Mouse (Mus musculus) heart, embryonic 10.5 days (tissue): ENCODE data around the gene Tap1. TPM values are rescaled to one million over a fixed set of nuclear protein-coding genes. Genes with fewer than 3 reads are reported as not detected.

Experiments used
- DNase-seq: peaks from one replicate; pipeline ENCODE4 v3.0.0-alpha.2; 2017; ENCODE audit warnings: low spot score
- H3K27ac ChIP-seq: fragments of 300-500 bp; sonication (generic); 2 replicates; pipeline ENCODE4 v1.5.1; 2016; ENCODE audit warnings: mild to moderate bottlenecking
- H3K27me3 ChIP-seq: fragments of 300-500 bp; sonication (generic); 2 replicates; pipeline ENCODE4 v1.6.1; 2016; ENCODE audit warnings: mild to moderate bottlenecking; ENCODE audit not compliant: poor library complexity, insufficient read depth, severe bottlenecking
- H3K36me3 ChIP-seq: fragments of 300-500 bp; sonication (generic); 2 replicates; pipeline ENCODE4 v1.6.1; 2016; ENCODE audit warnings: mild to moderate bottlenecking, moderate library complexity
- H3K4me1 ChIP-seq: fragments of 300-500 bp; sonication (generic); 2 replicates; pipeline ENCODE4 v1.6.1; 2016; ENCODE audit warnings: mild to moderate bottlenecking
- H3K4me3 ChIP-seq: fragments of 300-500 bp; sonication (generic); 2 replicates; pipeline ENCODE4 v1.5.1; 2016; ENCODE audit warnings: mild to moderate bottlenecking, moderate library complexity
- H3K9me3 ChIP-seq: fragments of 300-500 bp; sonication (generic); 2 replicates; pipeline ENCODE4 v1.6.1; 2016; ENCODE audit warnings: mild to moderate bottlenecking, moderate library complexity
- WGBS: fragments of 180-500 bp; shearing (Covaris S2); methylation state at CpG from one replicate; pipeline ENCODE4 v1.1.7; 2016; 5-methylcytosine and 5-hydroxymethylcytosine counted together
- polyA plus RNA-seq: library from polyadenylated mRNA; unstranded; fragments of >200 nt; fragmentation: Nextera tagmentation; extraction: Ambion mirVana; gene quantifications from 2 replicates; pipeline ENCODE4 v1.2.1, GENCODE M21; 2016

The Tap1 gene
- polyA plus RNA-seq, 1 experiment from 2014 or later, result 0.84 TPM

DNA sequence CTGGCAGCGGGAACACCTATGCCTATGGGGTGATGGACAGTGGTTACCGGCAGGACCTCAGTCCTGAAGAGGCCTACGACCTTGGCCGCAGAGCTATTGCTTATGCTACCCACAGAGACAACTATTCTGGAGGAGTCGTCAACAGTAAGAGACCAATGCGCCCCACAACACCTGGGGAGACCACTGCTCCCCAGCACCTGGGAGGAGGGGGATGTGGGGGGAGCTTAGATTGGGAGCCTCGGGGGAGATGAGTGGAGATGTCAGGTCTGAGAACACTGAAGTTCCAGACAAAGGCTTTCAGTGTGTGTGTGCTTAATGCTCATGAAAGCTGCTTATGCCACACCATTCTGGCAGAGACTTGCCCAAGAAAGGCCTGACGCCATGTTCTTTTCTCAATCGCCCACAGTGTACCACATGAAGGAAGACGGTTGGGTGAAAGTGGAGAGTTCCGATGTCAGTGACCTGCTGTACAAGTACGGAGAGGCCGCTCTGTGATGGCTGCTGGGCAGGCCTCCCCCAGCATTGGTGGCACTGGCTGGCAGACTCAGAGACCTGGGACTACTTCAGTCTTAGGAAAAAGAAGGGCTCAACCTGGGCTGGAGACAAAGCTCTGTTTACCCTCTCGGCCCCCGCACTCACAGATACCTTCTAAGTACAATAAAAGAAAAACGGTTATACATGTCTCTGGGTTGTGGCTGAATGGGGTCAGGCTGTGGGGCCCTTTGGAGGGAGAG, 13.6 kb downstream of the Tap1 start:
- no peaks in the 10 kb centered on the region for H3K9me3 ChIP-seq
- peaks cover 92% of the 10 kb centered on the region for H3K27me3 ChIP-seq
- H3K4me1 ChIP-seq, result peaks cover 28% of the 10 kb centered on the region
- H3K4me3 ChIP-seq, result no peak overlapping the region
- DNase-seq, result no peak
- no peak overlapping the region for H3K27ac ChIP-seq
- H3K36me3 ChIP-seq, result no peaks in the 10 kb centered on the region
- WGBS, result 83% methylated on average over 16 of the region's 16 CpGs

DNA sequence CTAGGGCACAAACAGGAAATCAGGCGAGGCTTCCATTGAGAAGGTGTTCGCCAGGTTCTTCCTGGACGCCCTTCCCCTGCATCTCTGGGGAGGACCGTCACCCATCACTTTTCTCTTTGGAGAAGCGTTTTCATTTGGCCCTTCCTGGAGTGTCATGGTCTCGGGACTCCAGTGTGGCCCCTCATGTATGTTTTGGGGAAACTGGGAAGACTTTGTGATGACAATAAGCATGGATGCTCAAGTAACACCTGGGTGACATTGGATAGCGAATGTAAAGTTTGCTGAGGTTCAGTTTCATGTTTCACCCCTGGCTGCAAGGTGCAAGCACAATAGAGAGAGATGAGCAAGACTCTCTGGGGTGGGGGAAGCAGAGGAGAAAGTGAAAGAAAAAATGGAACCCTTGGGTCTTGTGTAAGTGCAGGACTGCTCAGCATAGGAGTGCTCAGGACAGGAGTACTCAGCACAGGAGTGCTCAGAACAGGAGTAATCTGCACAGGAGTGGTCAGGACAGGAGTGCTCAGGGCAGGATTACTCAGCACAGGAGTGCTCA, 14.2 kb downstream of the Tap1 start:
- Histone ChIP-seq H3K27ac (no peak overlapping the region), H3K4me1 (peaks cover 28% of the 10 kb centered on the region), H3K36me3 (no peaks in the 10 kb centered on the region), H3K27me3 (peaks cover 92% of the 10 kb centered on the region), H3K9me3 (no peaks in the 10 kb centered on the region), H3K4me3 (no peak overlapping the region)
- DNase-seq, result no peak
- 62% methylated on average over 7 of the region's 7 CpGs for WGBS

DNA sequence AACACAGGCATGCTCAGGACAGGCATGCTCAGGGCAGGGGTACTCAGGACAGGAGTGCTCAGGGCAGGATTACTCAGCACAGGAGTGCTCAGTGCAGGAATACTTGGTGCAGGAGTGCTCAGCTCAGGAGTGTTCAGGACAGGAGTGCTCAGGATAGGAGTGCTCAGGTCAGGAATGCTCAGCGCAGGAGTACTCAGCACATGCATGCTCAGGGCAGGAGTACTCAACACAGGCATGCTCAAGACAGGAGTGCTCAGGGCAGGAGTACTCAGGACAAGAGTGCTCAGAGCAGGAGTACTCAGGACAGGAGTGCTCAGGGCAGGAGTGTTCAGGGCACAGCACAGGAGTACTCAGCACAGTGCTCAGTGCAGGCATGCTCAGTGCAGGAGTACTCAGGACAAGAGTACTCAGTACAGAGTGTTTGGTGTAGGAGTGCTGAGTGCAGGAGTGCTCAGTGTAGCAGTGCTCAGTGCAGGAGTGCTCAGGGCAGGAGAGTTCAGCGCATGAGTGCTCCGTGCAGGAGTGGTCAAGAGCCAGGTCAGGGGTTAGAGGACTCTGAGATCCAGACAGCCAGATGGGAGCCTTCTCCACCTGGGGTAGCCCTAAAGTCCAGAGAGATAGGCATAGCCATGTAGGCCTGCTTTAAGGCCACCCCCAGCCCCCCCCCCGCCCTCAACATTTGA, 15.5 kb downstream of the Tap1 start:
- peaks cover 20% of the 10 kb centered on the region for H3K4me1 ChIP-seq
- no peak overlapping the region for H3K27ac ChIP-seq
- H3K27me3 ChIP-seq, result peaks cover 88% of the 10 kb centered on the region
- H3K36me3 ChIP-seq, result no peaks in the 10 kb centered on the region
- WGBS, result 78% methylated on average over 4 of the region's 4 CpGs
- no peaks in the 10 kb centered on the region for H3K9me3 ChIP-seq
- no peak for DNase-seq
- H3K4me3 ChIP-seq, result no peak overlapping the region

GRCm38 (mm10) chr17:34203444-34203843, 16.1 kb downstream of the Tap1 start, which contains the start of gene Tap2:
Tap2 (plus strand) TSS chr17:34203527.
- no peak for DNase-seq
- peaks cover 88% of the 10 kb centered on the region for H3K27me3 ChIP-seq
- peak within 1 kb of the TSS; percentile 69; the same call in 1 of the 2 replicates for H3K27ac ChIP-seq
- peaks cover 15% of the 10 kb centered on the region for H3K4me1 ChIP-seq
- 65% methylated on average over 5 of the region's 5 CpGs for WGBS
- H3K36me3 ChIP-seq, result no peaks in the 10 kb centered on the region
- no peaks in the 10 kb centered on the region for H3K9me3 ChIP-seq
- H3K4me3 ChIP-seq, result peak within 1 kb of the TSS; percentile 85

- 1% methylated on average over 44 of the region's 44 CpGs for WGBS
- peak overlapping the region; percentile 69; the same call in 1 of the 2 replicates for H3K27ac ChIP-seq
- H3K4me1 ChIP-seq, result peaks cover 13% of the 10 kb centered on the region
- no peaks in the 10 kb centered on the region for H3K36me3 ChIP-seq
- DNase-seq, result peak; percentile 89
- peaks cover 88% of the 10 kb centered on the region for H3K27me3 ChIP-seq
- no peaks in the 10 kb centered on the region for H3K9me3 ChIP-seq
- H3K4me3 ChIP-seq, result peak overlapping the region; percentile 85
These were observed 17.1 kb downstream of the Tap1 start for GRCm38 (mm10) chr17:34204303-34205010.

DNA sequence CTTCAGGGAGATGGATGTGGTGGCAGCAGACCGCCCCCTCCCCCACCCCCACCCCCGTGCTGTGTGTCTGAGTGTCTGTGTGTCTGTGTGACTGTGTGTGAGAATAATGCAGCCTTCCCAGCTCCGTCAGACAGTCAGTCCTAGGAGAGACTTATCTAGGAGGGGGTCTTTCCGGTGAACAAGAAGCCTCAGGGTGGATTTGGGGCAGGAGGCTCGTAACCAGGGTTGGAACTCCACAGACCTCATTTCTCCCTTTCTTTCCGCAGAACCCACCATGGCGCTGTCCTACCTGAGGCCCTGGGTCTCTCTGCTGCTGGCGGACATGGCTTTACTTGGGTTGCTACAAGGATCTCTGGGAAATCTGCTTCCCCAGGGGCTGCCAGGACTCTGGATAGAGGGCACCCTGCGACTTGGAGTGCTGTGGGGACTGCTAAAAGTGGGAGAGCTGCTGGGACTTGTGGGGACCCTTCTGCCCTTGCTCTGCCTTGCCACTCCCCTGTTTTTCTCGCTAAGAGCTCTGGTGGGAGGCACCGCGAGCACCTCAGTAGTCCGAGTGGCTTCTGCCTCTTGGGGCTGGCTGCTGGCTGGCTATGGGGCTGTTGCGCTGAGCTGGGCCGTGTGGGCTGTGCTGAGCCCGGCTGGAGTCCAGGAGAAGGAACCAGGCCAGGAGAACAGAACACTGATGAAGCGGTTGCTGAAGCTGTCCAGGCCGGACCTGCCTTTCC, 17.8 kb downstream of the Tap1 start:
- Histone ChIP-seq H3K27ac (peak overlapping the region; percentile 69; the same call in 1 of the 2 replicates), H3K27me3 (peaks cover 86% of the 10 kb centered on the region)

DNA sequence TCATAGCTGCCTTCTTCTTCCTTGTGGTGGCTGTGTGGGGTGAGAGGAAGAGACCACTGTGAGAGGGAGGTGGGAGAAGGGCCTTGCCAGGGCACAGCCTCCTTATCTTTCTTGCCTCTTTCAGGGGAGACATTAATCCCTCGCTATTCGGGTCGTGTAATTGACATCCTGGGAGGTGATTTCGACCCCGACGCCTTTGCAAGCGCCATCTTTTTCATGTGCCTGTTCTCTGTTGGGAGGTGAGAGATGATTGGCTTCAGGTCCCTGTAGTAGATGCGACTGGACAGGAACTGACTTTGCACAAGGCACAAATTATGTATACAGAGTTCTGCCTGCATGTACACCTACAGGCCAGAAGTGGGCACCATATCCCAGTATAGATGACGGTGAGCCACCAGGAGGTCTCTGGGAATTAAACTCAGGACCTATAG, 18.4 kb downstream of the Tap1 start:
- peak overlapping the region; percentile 85; the same call in 1 of the 2 replicates for H3K4me3 ChIP-seq
- H3K36me3 ChIP-seq, result no peaks in the 10 kb centered on the region
- no peak overlapping the region for H3K27ac ChIP-seq
- H3K9me3 ChIP-seq, result no peaks in the 10 kb centered on the region
- 17% methylated on average over 9 of the region's 9 CpGs for WGBS
- no peak for DNase-seq
- H3K4me1 ChIP-seq, result peaks cover 13% of the 10 kb centered on the region
- H3K27me3 ChIP-seq, result peaks cover 86% of the 10 kb centered on the region

More for the DNA sequence above, 17.8 kb downstream of the Tap1 start:
- Histone ChIP-seq H3K9me3 (no peaks in the 10 kb centered on the region), H3K4me3 (peak overlapping the region; percentile 85), H3K36me3 (no peaks in the 10 kb centered on the region), H3K4me1 (peaks cover 13% of the 10 kb centered on the region)
- no peak for DNase-seq
- WGBS, result 9% methylated on average over 18 of the region's 18 CpGs

GRCm38 (mm10) chr17:34206731-34207130, 19.4 kb downstream of the Tap1 start:
- Histone ChIP-seq H3K27ac (no peak overlapping the region), H3K9me3 (no peaks in the 10 kb centered on the region), H3K4me1 (peaks cover 15% of the 10 kb centered on the region), H3K27me3 (peaks cover 86% of the 10 kb centered on the region), H3K36me3 (no peaks in the 10 kb centered on the region), H3K4me3 (no peak overlapping the region)
- no peak for DNase-seq
- WGBS, result 84% methylated on average over 5 of the region's 5 CpGs

DNA sequence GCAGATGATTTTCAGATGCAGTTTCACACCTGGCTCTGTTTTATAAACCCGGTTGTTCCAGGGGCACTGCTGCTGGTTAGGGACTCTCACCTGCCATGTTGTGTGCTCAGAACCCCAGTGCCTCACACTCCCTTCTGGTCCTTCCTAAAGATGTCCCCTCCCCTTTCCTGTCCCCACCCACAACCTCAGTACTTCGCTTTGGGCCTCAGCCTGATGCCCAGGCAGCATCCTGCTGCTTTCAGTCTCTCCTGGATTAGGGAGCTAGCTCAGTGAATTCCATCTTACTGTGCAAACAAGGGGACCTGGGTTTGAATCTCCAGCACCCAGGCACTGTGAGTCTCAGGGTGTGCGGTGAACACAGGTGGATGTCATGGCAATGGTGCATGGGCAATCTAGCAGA, 20.1 kb downstream of the Tap1 start:
- Histone ChIP-seq H3K36me3 (no peaks in the 10 kb centered on the region), H3K4me1 (peaks cover 19% of the 10 kb centered on the region), H3K4me3 (no peak overlapping the region), H3K27me3 (peaks cover 91% of the 10 kb centered on the region), H3K27ac (no peak overlapping the region), H3K9me3 (no peaks in the 10 kb centered on the region)
- DNase-seq, result no peak
- WGBS, result 53% methylated on average over 3 of the region's 3 CpGs

- peaks cover 19% of the 10 kb centered on the region for H3K4me1 ChIP-seq
- H3K27ac ChIP-seq, result no peak overlapping the region
- H3K36me3 ChIP-seq, result no peaks in the 10 kb centered on the region
- H3K4me3 ChIP-seq, result no peak overlapping the region
- H3K9me3 ChIP-seq, result no peaks in the 10 kb centered on the region
- WGBS, result 95% methylated on average over 9 of the region's 9 CpGs
- DNase-seq, result no peak
- peaks cover 91% of the 10 kb centered on the region for H3K27me3 ChIP-seq
These were observed 20.5 kb downstream of the Tap1 start for GRCm38 (mm10) chr17:34207866-34208265.

GRCm38 (mm10) chr17:34208421-34208820, 21.1 kb downstream of the Tap1 start:
- Histone ChIP-seq H3K36me3 (no peaks in the 10 kb centered on the region), H3K4me1 (peaks cover 19% of the 10 kb centered on the region), H3K4me3 (no peak overlapping the region), H3K27ac (no peak overlapping the region), H3K27me3 (peaks cover 91% of the 10 kb centered on the region), H3K9me3 (no peaks in the 10 kb centered on the region)
- no peak for DNase-seq
- WGBS, result 19% methylated on average over 10 of the region's 10 CpGs

DNA sequence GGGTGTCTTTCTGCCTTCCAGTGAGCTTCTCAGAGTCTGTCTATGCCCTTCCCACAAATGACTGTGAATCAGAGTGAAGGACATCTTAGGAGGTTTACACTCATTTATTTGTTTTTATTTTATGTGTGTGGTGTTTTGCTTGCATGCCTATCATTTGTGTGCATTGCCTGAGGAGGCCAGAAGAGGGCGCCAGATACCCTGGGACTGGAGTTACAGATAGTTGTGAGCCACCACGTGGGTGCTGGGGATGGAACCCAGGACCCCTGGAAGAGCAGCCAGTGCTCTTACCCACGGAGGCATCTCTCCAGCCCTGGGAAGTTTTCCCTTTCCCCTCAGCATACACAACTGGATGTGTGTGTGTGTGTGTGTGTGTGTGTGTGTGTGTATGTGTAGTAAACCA, 22.3 kb downstream of the Tap1 start:
- Histone ChIP-seq H3K4me3 (no peak overlapping the region), H3K9me3 (no peaks in the 10 kb centered on the region), H3K36me3 (no peaks in the 10 kb centered on the region), H3K27ac (no peak overlapping the region), H3K27me3 (peaks cover 93% of the 10 kb centered on the region), H3K4me1 (peaks cover 16% of the 10 kb centered on the region)
- DNase-seq, result no peak
- 45% methylated on average over 3 of the region's 3 CpGs for WGBS
